Mouse (Mus musculus) kidney, adult 2 months (tissue): Measurements from ENCODE around the gene Slc25a26.

ENCODE experiments used
- CTCF ChIP-seq: fragments of 200-500 bp; conservative IDR thresholded peaks from 2 replicates; pipeline ENCODE4 v1.5.1; 2011; ENCODE audit warnings: low read depth, mild to moderate bottlenecking, control low read depth, low read length, moderate library complexity, mixed read lengths; ENCODE audit not compliant: insufficient read depth, insufficient read length
- POLR2A ChIP-seq: fragments of 200-500 bp; IDR thresholded peaks from one replicate; pipeline ENCODE4 v1.6.1; 2011; ENCODE audit warnings: low read depth, low read length, control low read depth

GRCm38 (mm10) chr6:94648496-94648895 is 148.4 kb downstream of the Slc25a26 start:
- TF ChIP-seq CTCF (no peak), POLR2A (no peak)
